Mouse (Mus musculus) heart, embryonic 16.5 days (tissue): Measurements from ENCODE around the gene Acat3. TPM values are rescaled to one million over a fixed set of nuclear protein-coding genes. Genes with fewer than 3 reads are reported as not detected.
"Not testable (repeated sequence)": the region's sequence is repeated elsewhere in the genome, so short reads cannot be mapped to it uniquely, and the experiment has no call there.

Experiments
- ATAC-seq: fragments of 200-750 bp; cut with Nextera tagmentation; replicated peaks from 2 replicates; pipeline ENCODE4 v1.8.0; 2017; ENCODE audit warnings: moderate number of reproducible peaks; ENCODE audit not compliant: insufficient read depth, low FRiP score; ENCODE audit errors: extremely low read depth
- H3K27ac ChIP-seq: fragments of 300-500 bp; sonication (generic); 2 replicates; pipeline ENCODE4 v1.5.1; 2014; ENCODE audit warnings: mild to moderate bottlenecking, low read length, control low read depth, moderate library complexity
- H3K27me3 ChIP-seq: fragments of 300-500 bp; sonication (generic); 2 replicates; pipeline ENCODE4 v1.6.1; 2014; ENCODE audit warnings: low read length, mixed read lengths; ENCODE audit not compliant: control insufficient read depth, insufficient read depth
- H3K36me3 ChIP-seq: fragments of 300-500 bp; sonication (generic); 2 replicates; pipeline ENCODE4 v1.6.1; 2014; ENCODE audit not compliant: control insufficient read depth, insufficient read depth
- H3K4me1 ChIP-seq: fragments of 300-500 bp; sonication (generic); 2 replicates; pipeline ENCODE4 v1.6.1; 2014; ENCODE audit warnings: low read length, mixed read lengths; ENCODE audit not compliant: control insufficient read depth, insufficient read depth
- H3K4me2 ChIP-seq: fragments of 300-500 bp; sonication (generic); 2 replicates; pipeline ENCODE4 v1.6.1; 2014; ENCODE audit warnings: low read depth, mild to moderate bottlenecking, control low read depth, low read length
- H3K4me3 ChIP-seq: fragments of 300-500 bp; sonication (generic); 2 replicates; pipeline ENCODE4 v1.5.1; 2014; ENCODE audit warnings: mild to moderate bottlenecking, control low read depth, low read length
- H3K9ac ChIP-seq: fragments of 300-500 bp; sonication (generic); 2 replicates; pipeline ENCODE4 v1.6.1; 2014; ENCODE audit warnings: low read length, control low read depth
- H3K9me3 ChIP-seq: fragments of 300-500 bp; sonication (generic); replicated peaks from 2 replicates; pipeline ENCODE4 v1.6.1; 2016; ENCODE audit warnings: low read length; ENCODE audit not compliant: control insufficient read depth
- WGBS: fragments of 180-500 bp; shearing (Covaris S2); extraction: QIAGEN DNeasy Blood & Tissue Kit; methylation state at CpG from one replicate; pipeline ENCODE4 v1.1.7; 2014; 5-methylcytosine and 5-hydroxymethylcytosine counted together
- polyA plus RNA-seq: library from polyadenylated mRNA; unstranded; fragments of >200 nt; fragmentation: Nextera tagmentation; extraction: Ambion mirVana; gene quantifications from 2 replicates; pipeline ENCODE4 v1.2.1, GENCODE M21; 2015

Gene Acat3
- polyA plus RNA-seq, 1 experiment from 2014 or later: 0.33 TPM

- H3K27ac ChIP-seq, H3K27me3 ChIP-seq, H3K4me2 ChIP-seq, H3K9ac ChIP-seq, ATAC-seq, H3K36me3 ChIP-seq, H3K9me3 ChIP-seq, H3K4me3 ChIP-seq, H3K4me1 ChIP-seq: not testable (repeated sequence)
- 87% methylated on average over 5 of the region's 5 CpGs for WGBS
Measured at GRCm38 (mm10) chr17:12931576-12931975, 8.8 kb downstream of the Acat3 start.

GRCm38 (mm10) chr17:12925703-12926180 is 14.7 kb downstream of the Acat3 start:
- no peak for ATAC-seq
- H3K36me3 ChIP-seq: peaks cover 45% of the 10 kb centered on the region
- no peaks in the 10 kb centered on the region for H3K9me3 ChIP-seq
- WGBS: 92% methylated on average over 8 of the region's 8 CpGs
- no peak overlapping the region for H3K4me2 ChIP-seq
- H3K4me3 ChIP-seq: no peak overlapping the region
- H3K27me3 ChIP-seq: no peaks in the 10 kb centered on the region
- no peak overlapping the region for H3K27ac ChIP-seq
- no peak overlapping the region for H3K9ac ChIP-seq
- H3K4me1 ChIP-seq: no peaks in the 10 kb centered on the region

- Histone ChIP-seq H3K4me1 (no peaks in the 10 kb centered on the region), H3K27me3 (no peaks in the 10 kb centered on the region), H3K9ac (no peak overlapping the region), H3K36me3 (peaks cover 53% of the 10 kb centered on the region), H3K4me3 (no peak overlapping the region), H3K27ac (no peak overlapping the region), H3K4me2 (no peak overlapping the region), H3K9me3 (no peaks in the 10 kb centered on the region)
- WGBS: 88% methylated on average over 3 of the region's 3 CpGs
- ATAC-seq: no peak
Measured at GRCm38 (mm10) chr17:12925001-12925400, 15.4 kb downstream of the Acat3 start.

- ATAC-seq: no peak
- Histone ChIP-seq H3K4me2 (no peak overlapping the region), H3K27me3 (no peaks in the 10 kb centered on the region), H3K27ac (no peak overlapping the region), H3K4me3 (no peak overlapping the region), H3K9ac (no peak overlapping the region), H3K9me3 (no peaks in the 10 kb centered on the region), H3K4me1 (peaks cover 7% of the 10 kb centered on the region; the same call in 1 of the 2 replicates), H3K36me3 (peaks cover 66% of the 10 kb centered on the region)
- 87% methylated on average over 1 of the region's 1 CpGs for WGBS
Measured at GRCm38 (mm10) chr17:12921073-12921472, 19.3 kb downstream of the Acat3 start.

DNA sequence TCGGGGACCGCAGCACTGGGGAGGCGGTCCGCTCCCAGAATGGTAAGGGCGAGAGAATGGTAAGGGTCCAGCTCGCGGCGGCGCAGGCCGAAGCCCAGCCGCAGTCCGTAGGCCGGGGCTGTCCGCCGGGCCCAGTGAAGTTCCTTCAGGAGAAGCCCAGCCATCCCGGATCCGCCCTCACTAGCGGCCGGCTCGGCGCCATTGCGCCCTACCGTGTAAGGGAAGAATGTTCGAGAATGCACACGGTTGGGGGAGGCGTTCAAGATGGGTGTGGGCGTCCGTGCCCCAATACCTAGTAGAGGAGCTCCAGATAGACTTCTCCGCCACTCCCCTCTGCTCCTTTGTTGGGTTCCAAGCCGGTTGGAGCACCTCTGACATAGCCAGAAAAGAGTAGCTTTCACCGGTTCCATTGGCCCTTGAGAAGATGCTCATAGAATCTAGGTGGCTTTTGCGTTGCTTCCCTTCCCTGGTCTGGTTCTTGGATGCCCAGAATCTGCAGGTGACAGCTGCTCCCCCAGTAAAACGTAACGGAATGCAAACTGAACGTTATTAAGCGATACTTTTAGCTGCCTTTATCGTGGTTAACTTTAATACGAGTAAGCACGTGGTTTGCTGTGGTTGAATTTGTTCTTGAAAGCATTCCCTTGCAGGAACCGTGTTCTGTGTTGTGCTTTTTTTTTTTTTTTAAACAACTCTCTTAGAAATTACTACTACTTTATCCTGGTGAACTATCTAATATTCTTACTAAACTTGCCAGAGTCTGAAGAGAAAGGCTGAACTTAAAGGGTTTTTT is 23.6 kb downstream of the Acat3 start:
- peaks cover 13% of the 10 kb centered on the region for H3K4me1 ChIP-seq
- H3K27ac ChIP-seq: peak overlapping the region; percentile 93
- H3K4me2 ChIP-seq: peak overlapping the region; percentile 91
- WGBS: under 1% methylated on average over 40 of the region's 40 CpGs
- peaks cover 45% of the 10 kb centered on the region for H3K36me3 ChIP-seq
- H3K27me3 ChIP-seq: no peaks in the 10 kb centered on the region
- peak overlapping the region; percentile 99 for H3K9ac ChIP-seq
- ATAC-seq: peak; percentile 30
- H3K9me3 ChIP-seq: no peaks in the 10 kb centered on the region
- H3K4me3 ChIP-seq: peak overlapping the region; percentile 95

- Histone ChIP-seq H3K27me3 (no peaks in the 10 kb centered on the region), H3K36me3 (peaks cover 45% of the 10 kb centered on the region), H3K4me1 (peaks cover 13% of the 10 kb centered on the region), H3K4me2 (peak within 1 kb of the TSS; percentile 91), H3K27ac (peak within 1 kb of the TSS; percentile 94), H3K4me3 (peak within 1 kb of the TSS; percentile 95), H3K9ac (peak within 1 kb of the TSS; percentile 99), H3K9me3 (no peaks in the 10 kb centered on the region)
- peak; percentile 99 for ATAC-seq
- WGBS: under 1% methylated on average over 56 of the region's 56 CpGs
Measured at GRCm38 (mm10) chr17:12915881-12916583, 24.4 kb downstream of the Acat3 start, which contains the start of gene Mrpl18. Mrpl18 (minus strand) TSS chr17:12916345.

- under 1% methylated on average over 18 of the region's 18 CpGs for WGBS
- no peak for ATAC-seq
- H3K36me3 ChIP-seq: peaks cover 45% of the 10 kb centered on the region
Measured at GRCm38 (mm10) chr17:12915488-12915880, 24.9 kb downstream of the Acat3 start, which contains the start of gene Tcp1. Tcp1 (plus strand) TSS chr17:12915701.

GRCm38 (mm10) chr17:12910391-12910790 is 30.0 kb downstream of the Acat3 start:
- H3K9me3 ChIP-seq: no peaks in the 10 kb centered on the region
- H3K36me3 ChIP-seq: peaks cover 29% of the 10 kb centered on the region
- no peak overlapping the region for H3K27ac ChIP-seq
- no peak overlapping the region for H3K4me2 ChIP-seq
- H3K9ac ChIP-seq: no peak overlapping the region
- WGBS: 86% methylated on average over 8 of the region's 8 CpGs
- H3K4me3 ChIP-seq: no peak overlapping the region
- peaks cover 6% of the 10 kb centered on the region for H3K4me1 ChIP-seq
- no peak for ATAC-seq
- no peaks in the 10 kb centered on the region for H3K27me3 ChIP-seq

More at GRCm38 (mm10) chr17:12915488-12915880, 24.9 kb downstream of the Acat3 start, which contains the start of gene Tcp1:
- H3K4me2 ChIP-seq: peak within 1 kb of the TSS; percentile 91
- no peaks in the 10 kb centered on the region for H3K9me3 ChIP-seq
- H3K27ac ChIP-seq: peak within 1 kb of the TSS; percentile 94
- peak within 1 kb of the TSS; percentile 99 for H3K9ac ChIP-seq
- H3K4me1 ChIP-seq: peaks cover 13% of the 10 kb centered on the region
- H3K27me3 ChIP-seq: no peaks in the 10 kb centered on the region
- H3K4me3 ChIP-seq: peak within 1 kb of the TSS; percentile 95
